Mouse (Mus musculus) liver, embryonic 18 days (tissue): ENCODE measurements around the gene Olfr1029. TPM values are rescaled to one million over a fixed set of nuclear protein-coding genes. Genes with fewer than 3 reads are reported as not detected.

Source experiments
- polyA plus RNA-seq: library from polyadenylated mRNA; depleted of rRNA; stranded (reverse); fragments of >200 nt; gene quantifications from 2 replicates; pipeline ENCODE4 v1.2.3, GENCODE M21; 2012; rRNA removed

The Olfr1029 gene
- polyA plus RNA-seq: not detected in 2 replicates

GRCm38 (mm10) chr2:85973595-85973994 is at the start of gene Olfr1029:
Gene Olfr1029 (plus strand): TSS chr2:85973895.

GRCm38 (mm10) chr2:85950137-85950536 is 23.6 kb upstream of the Olfr1029 start, which contains the start of gene Olfr1028:
Gene Olfr1028 (plus strand): TSS chr2:85950437.

GRCm38 (mm10) chr2:85978976-85979375 is 5.3 kb downstream of the Olfr1029 start, which contains the start of gene Olfr1030:
Gene Olfr1030 (plus strand): TSS chr2:85979276.

GRCm38 (mm10) chr2:85990004-85990403 is 16.3 kb downstream of the Olfr1029 start, which contains the start of gene Olfr1031:
Gene Olfr1031 (plus strand): TSS chr2:85990304.

GRCm38 (mm10) chr2:86005240-86005639 is 31.5 kb downstream of the Olfr1029 start, which contains the start of gene Olfr1032:
Gene Olfr1032 (plus strand): TSS chr2:86005540.

GRCm38 (mm10) chr2:86020406-86020805 is 46.7 kb downstream of the Olfr1029 start, which contains the start of gene Olfr1033:
Gene Olfr1033 (plus strand): TSS chr2:86020633.

Other genes with a start within 250 kb of the Olfr1029 start
- not detected in 2 replicates for gene Olfr1012, start 211.1 kb upstream of the Olfr1029 start, polyA plus RNA-seq
- gene Olfr1013, start 206.8 kb upstream of the Olfr1029 start, polyA plus RNA-seq: not detected in 2 replicates
- not detected in 2 replicates for gene Olfr1014, start 201.2 kb upstream of the Olfr1029 start, polyA plus RNA-seq
- not detected in 2 replicates for gene Olfr1015, start 191.9 kb upstream of the Olfr1029 start, polyA plus RNA-seq
- gene Olfr1016, start 171.4 kb upstream of the Olfr1029 start, polyA plus RNA-seq: not detected in 2 replicates
- gene Olfr1018, start 155.4 kb upstream of the Olfr1029 start, polyA plus RNA-seq: not detected in 2 replicates
- gene Olfr1019, start 128.4 kb upstream of the Olfr1029 start, polyA plus RNA-seq: not detected in 2 replicates
- not detected in 2 replicates for gene Olfr1020, start 126.9 kb upstream of the Olfr1029 start, polyA plus RNA-seq
- gene Olfr1022, start 105.3 kb upstream of the Olfr1029 start, polyA plus RNA-seq: not detected in 2 replicates
- gene Olfr1023, start 88.3 kb upstream of the Olfr1029 start, polyA plus RNA-seq: not detected in 2 replicates
- gene Olfr1024, start 68.8 kb upstream of the Olfr1029 start, polyA plus RNA-seq: not detected in 2 replicates
- gene Olfr1025-ps1, start 58.7 kb upstream of the Olfr1029 start, polyA plus RNA-seq: not detected in 2 replicates
- gene Olfr1026, start 52.3 kb upstream of the Olfr1029 start, polyA plus RNA-seq: not detected in 2 replicates
- gene Olfr1028, start 23.5 kb upstream of the Olfr1029 start, polyA plus RNA-seq: not detected in 2 replicates
- gene Olfr1030, start 5.4 kb downstream of the Olfr1029 start, polyA plus RNA-seq: not detected in 2 replicates
- not detected in 2 replicates for gene Olfr1031, start 16.4 kb downstream of the Olfr1029 start, polyA plus RNA-seq
- not detected in 2 replicates for gene Olfr1032, start 31.6 kb downstream of the Olfr1029 start, polyA plus RNA-seq
- gene Olfr1033, start 46.7 kb downstream of the Olfr1029 start, polyA plus RNA-seq: 3.3 and 3.4 TPM in 2 replicates
- gene Olfr1034, start 72.0 kb downstream of the Olfr1029 start, polyA plus RNA-seq: 0.94 and 1.0 TPM in 2 replicates
- not detected in 2 replicates for gene Olfr1036, start 100.1 kb downstream of the Olfr1029 start, polyA plus RNA-seq
- gene Olfr1037, start 113.5 kb downstream of the Olfr1029 start, polyA plus RNA-seq: not detected in 2 replicates
- gene Olfr1039, start 162.0 kb downstream of the Olfr1029 start, polyA plus RNA-seq: not detected in 2 replicates
- not detected in 2 replicates for gene Olfr1040, start 172.8 kb downstream of the Olfr1029 start, polyA plus RNA-seq
- gene Olfr1042, start 187.9 kb downstream of the Olfr1029 start, polyA plus RNA-seq: not detected in 2 replicates
- not detected in 2 replicates for gene Olfr1043, start 193.6 kb downstream of the Olfr1029 start, polyA plus RNA-seq
- not detected in 2 replicates for gene Olfr1044, start 203.9 kb downstream of the Olfr1029 start, polyA plus RNA-seq
- gene Olfr52, start 211.8 kb downstream of the Olfr1029 start, polyA plus RNA-seq: not detected in 2 replicates
- not detected in 2 replicates for gene Olfr1045, start 229.1 kb downstream of the Olfr1029 start, polyA plus RNA-seq
- gene Olfr1046, start 245.4 kb downstream of the Olfr1029 start, polyA plus RNA-seq: not detected in 2 replicates